Mouse (Mus musculus): ENCODE data around the gene Clk4. TPM values are rescaled to one million over a fixed set of nuclear protein-coding genes. Genes with fewer than 3 reads are reported as not detected.

The Clk4 gene
- total and polyA plus RNA-seq, 3 experiments: 26.2 to 41.9 (median 32.5) TPM

DNA sequence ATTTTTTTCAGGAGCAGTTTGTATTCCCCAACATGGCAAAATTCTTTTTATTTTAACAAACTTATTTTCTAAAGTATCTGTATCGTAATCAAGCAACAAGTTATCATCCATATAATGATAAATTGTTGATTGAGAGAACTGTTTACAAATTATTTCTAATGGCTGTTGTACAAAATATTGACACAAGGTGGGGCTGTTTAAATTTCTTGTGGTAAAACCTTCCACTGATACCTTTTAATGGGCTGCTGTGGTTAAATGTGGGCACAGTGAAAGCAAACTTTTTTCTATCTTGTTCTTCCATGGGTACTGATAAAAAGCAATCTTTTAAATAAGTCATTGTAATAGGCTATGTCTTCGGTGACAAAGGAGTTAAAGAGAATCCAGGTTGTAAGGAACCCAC, 18.6 kb upstream of the Clk4 start:
- Histone ChIP-seq H3K27ac (no peak overlapping the region), H3K27me3 (ENCODE audit: control insufficient read depth, insufficient read depth, low read length) (no peaks in the 10 kb centered on the region), H3K4me3 (no peak overlapping the region), H3K79me2 (replicated peaks; ENCODE audit: control insufficient read depth, insufficient read depth, low read length) (no peaks in the 10 kb centered on the region), H3K4me1 (ENCODE audit: control insufficient read depth, insufficient read depth, low read length) (no peaks in the 10 kb centered on the region), H3K36me3 (ENCODE audit: control insufficient read depth, insufficient read depth, low read length) (no peaks in the 10 kb centered on the region), H3K9ac (ENCODE audit: low read depth, low read length) (no peak overlapping the region)
- WGBS: 78% methylated on average over 2 of the region's 2 CpGs
- DNase-seq: no peak
- intact Hi-C loops (cut with DNase I): no loop called here
- TF ChIP-seq EP300 (IDR thresholded peaks at IDR 0.05; ENCODE audit: insufficient read depth, low read depth, low read length) (no peak), POLR2A (IDR thresholded peaks at IDR 0.05; ENCODE audit: insufficient read depth, low read depth, low read length) (no peak), CTCF (IDR thresholded peaks at IDR 0.05) (peak; percentile 45)

DNA sequence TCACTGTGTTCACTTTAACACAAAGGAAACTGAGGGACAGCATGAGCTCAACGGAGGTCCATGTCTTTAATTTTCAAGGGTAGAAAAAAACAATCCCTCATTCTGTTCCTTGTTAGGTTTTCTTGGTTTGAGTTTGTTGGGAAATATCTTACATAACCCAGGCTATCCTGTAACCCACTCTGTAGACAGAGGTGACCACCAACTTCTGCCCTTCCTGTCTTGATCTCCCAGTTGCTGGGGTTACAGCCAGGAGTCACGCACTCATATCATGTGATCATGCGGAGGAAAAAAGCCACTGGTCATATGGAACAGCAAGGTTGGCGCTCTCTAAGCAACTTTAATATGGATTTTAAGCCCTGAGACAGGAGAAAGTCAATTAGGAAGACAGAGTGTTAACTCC, 4.5 kb upstream of the Clk4 start:
- Histone ChIP-seq H3K27me3 (ENCODE audit: control insufficient read depth, insufficient read depth, low read length) (no peaks in the 10 kb centered on the region), H3K4me1 (ENCODE audit: control insufficient read depth, insufficient read depth, low read length) (no peaks in the 10 kb centered on the region), H3K27ac (no peak overlapping the region), H3K9ac (ENCODE audit: low read depth, low read length) (no peak overlapping the region), H3K4me3 (no peak overlapping the region), H3K79me2 (replicated peaks; ENCODE audit: control insufficient read depth, insufficient read depth, low read length) (no peaks in the 10 kb centered on the region), H3K36me3 (ENCODE audit: control insufficient read depth, insufficient read depth, low read length) (no peaks in the 10 kb centered on the region)
- intact Hi-C loops (cut with DNase I): no loop called here
- WGBS: 87% methylated on average over 4 of the region's 4 CpGs
- TF ChIP-seq EP300 (IDR thresholded peaks at IDR 0.05; ENCODE audit: insufficient read depth, low read depth, low read length): no peak
- TF ChIP-seq CTCF (IDR thresholded peaks at IDR 0.05): no peak
- TF ChIP-seq POLR2A (IDR thresholded peaks at IDR 0.05; ENCODE audit: insufficient read depth, low read depth, low read length): no peak
- no peak for DNase-seq

- peaks cover 11% of the 10 kb centered on the region for H3K4me1 ChIP-seq (ENCODE audit: control insufficient read depth, insufficient read depth, low read length)
- DNase-seq: peak; percentile 99
- intact Hi-C loops (cut with DNase I): no loop called here
Measured at GRCm38 (mm10) chr11:51262342-51263285, 1.1 kb downstream of the Clk4 start, which contains the start of gene BC049762. TSS of gene BC049762 (minus strand) at chr11:51263046.

DNA sequence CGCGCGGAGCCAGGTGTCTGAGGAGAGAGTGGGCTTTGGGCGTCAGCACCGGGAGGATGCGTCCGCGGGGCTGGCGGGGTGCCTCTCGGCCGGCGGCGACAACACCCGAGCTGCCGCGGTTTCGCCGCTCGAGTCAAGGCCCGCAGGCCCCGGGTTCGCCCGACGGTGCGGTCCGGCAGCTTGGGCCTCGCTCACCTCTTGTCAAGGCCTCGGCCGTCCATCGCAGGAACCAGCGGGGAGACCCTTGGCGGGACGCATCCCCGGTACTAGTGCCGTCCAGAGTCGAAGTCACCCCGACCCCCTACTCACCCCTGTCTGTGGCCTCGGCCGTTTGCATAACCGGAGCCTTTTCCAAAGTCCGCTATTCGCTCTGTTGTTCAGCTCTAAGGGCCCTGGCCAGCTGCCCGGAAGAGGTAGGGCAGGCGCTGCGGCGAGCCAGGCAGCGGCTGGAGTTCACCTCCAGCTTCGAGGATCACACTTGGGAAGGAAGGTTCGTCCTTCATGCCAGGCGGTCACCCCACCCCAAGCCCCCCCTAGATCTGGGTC, 1.8 kb downstream of the Clk4 start:
- Histone ChIP-seq H3K36me3 (ENCODE audit: control insufficient read depth, insufficient read depth, low read length) (peaks cover 26% of the 10 kb centered on the region), H3K27ac (peak overlapping the region; percentile 99), H3K4me1 (ENCODE audit: control insufficient read depth, insufficient read depth, low read length) (peaks cover 11% of the 10 kb centered on the region), H3K79me2 (replicated peaks; ENCODE audit: control insufficient read depth, insufficient read depth, low read length) (peaks cover 3% of the 10 kb centered on the region), H3K27me3 (ENCODE audit: control insufficient read depth, insufficient read depth, low read length) (no peaks in the 10 kb centered on the region), H3K9ac (ENCODE audit: low read depth, low read length) (peak overlapping the region; percentile 96), H3K4me3 (peak overlapping the region; percentile 96)
- peak; percentile 76 to 80 for DNase-seq
- intact Hi-C loops (cut with DNase I): no loop called here
- TF ChIP-seq EP300 (IDR thresholded peaks at IDR 0.05; ENCODE audit: insufficient read depth, low read depth, low read length) (no peak), CTCF (IDR thresholded peaks at IDR 0.05) (no peak), POLR2A (IDR thresholded peaks at IDR 0.05; ENCODE audit: insufficient read depth, low read depth, low read length) (no peak)
- WGBS: under 1% methylated on average over 50 of the region's 50 CpGs

More at GRCm38 (mm10) chr11:51262342-51263285, 1.1 kb downstream of the Clk4 start, which contains the start of gene BC049762:
- H3K4me3 ChIP-seq: peak within 1 kb of the TSS; percentile 96
- peak within 1 kb of the TSS; percentile 96 for H3K9ac ChIP-seq (ENCODE audit: low read depth, low read length)
- 8% methylated on average over 57 of the region's 57 CpGs for WGBS
- peaks cover 23% of the 10 kb centered on the region for H3K36me3 ChIP-seq (ENCODE audit: control insufficient read depth, insufficient read depth, low read length)
- peak within 1 kb of the TSS; percentile 99 for H3K27ac ChIP-seq
- peaks cover 3% of the 10 kb centered on the region for H3K79me2 ChIP-seq (replicated peaks; ENCODE audit: control insufficient read depth, insufficient read depth, low read length)
- TF ChIP-seq EP300 (IDR thresholded peaks at IDR 0.05; ENCODE audit: insufficient read depth, low read depth, low read length): peak; percentile 81
- TF ChIP-seq POLR2A (IDR thresholded peaks at IDR 0.05; ENCODE audit: insufficient read depth, low read depth, low read length): peak; percentile 99
- 0 out of 2 replicates have a peak, but pooled peaks have one; percentile 8 for TF ChIP-seq CTCF (IDR thresholded peaks at IDR 0.05)
- no peaks in the 10 kb centered on the region for H3K27me3 ChIP-seq (ENCODE audit: control insufficient read depth, insufficient read depth, low read length)

GRCm38 (mm10) chr11:51264352-51264751, 2.8 kb downstream of the Clk4 start:
- H3K27me3 ChIP-seq (ENCODE audit: control insufficient read depth, insufficient read depth, low read length): no peaks in the 10 kb centered on the region
- peak overlapping the region; percentile 99; the same call in 1 of the 2 replicates for H3K27ac ChIP-seq
- TF ChIP-seq CTCF (IDR thresholded peaks at IDR 0.05): no peak
- intact Hi-C loops (cut with DNase I): no loop called here
- 5% methylated on average over 6 of the region's 6 CpGs for WGBS
- peak overlapping the region; percentile 96 for H3K4me3 ChIP-seq
- peak; percentile 25 to 35 for DNase-seq
- peaks cover 3% of the 10 kb centered on the region for H3K79me2 ChIP-seq (replicated peaks; ENCODE audit: control insufficient read depth, insufficient read depth, low read length)
- peak overlapping the region; percentile 20 for H3K9ac ChIP-seq (ENCODE audit: low read depth, low read length)
- peaks cover 31% of the 10 kb centered on the region for H3K36me3 ChIP-seq (ENCODE audit: control insufficient read depth, insufficient read depth, low read length)
- H3K4me1 ChIP-seq (ENCODE audit: control insufficient read depth, insufficient read depth, low read length): peaks cover 11% of the 10 kb centered on the region
